Mouse (Mus musculus) testis, adult 2 months (tissue): ENCODE data around the gene Serp2. TPM values are rescaled to one million over a fixed set of nuclear protein-coding genes. Genes with fewer than 3 reads are reported as not detected.
A peak's percentile ranks its signal among the peaks of the same experiment; 100 is the strongest.

Experiments used
- H3K27ac ChIP-seq: fragments of 200-500 bp; 2 replicates; pipeline ENCODE4 v1.5.1; 2012; ENCODE audit warnings: low read depth, low read length; ENCODE audit not compliant: control insufficient read depth, insufficient read depth
- H3K27me3 ChIP-seq: fragments of 200-500 bp; 2 replicates; pipeline ENCODE4 v1.6.1; 2012; ENCODE audit warnings: mild to moderate bottlenecking, low read length, moderate library complexity; ENCODE audit not compliant: control insufficient read depth, insufficient read depth
- H3K36me3 ChIP-seq: fragments of 200-500 bp; 2 replicates; pipeline ENCODE4 v1.6.1; 2012; ENCODE audit warnings: mild to moderate bottlenecking, low read length; ENCODE audit not compliant: control insufficient read depth, insufficient read depth
- H3K4me1 ChIP-seq: fragments of 200-500 bp; 2 replicates; pipeline ENCODE4 v1.6.1; 2012; ENCODE audit warnings: low read length; ENCODE audit not compliant: control insufficient read depth, insufficient read depth
- H3K4me3 ChIP-seq: fragments of 200-500 bp; 2 replicates; pipeline ENCODE4 v1.5.1; 2012; ENCODE audit warnings: low read depth, mild to moderate bottlenecking, low read length, moderate library complexity, mixed read lengths; ENCODE audit not compliant: control insufficient read depth
- CTCF ChIP-seq: fragments of 200-500 bp; IDR thresholded peaks from 2 replicates; pipeline ENCODE4 v1.5.1; 2012; ENCODE audit warnings: low read depth, mild to moderate bottlenecking, inconsistent platforms, low read length, moderate library complexity; ENCODE audit not compliant: control insufficient read depth, insufficient read depth, insufficient replicate concordance
- POLR2A ChIP-seq: fragments of 200-500 bp; IDR thresholded peaks from 2 replicates; pipeline ENCODE4 v1.6.1; 2012; ENCODE audit warnings: low read depth, mild to moderate bottlenecking, inconsistent platforms, low read length, moderate library complexity; ENCODE audit not compliant: control insufficient read depth
- polyA plus RNA-seq: library from polyadenylated mRNA; depleted of rRNA; stranded (reverse); fragments of >200 nt; gene quantifications from 2 replicates; pipeline ENCODE4 v1.2.3, GENCODE M21; 2012; rRNA removed

Serp2 gene
- polyA plus RNA-seq, 1 experiment, result 73.8 TPM

- H3K36me3 ChIP-seq, result peaks cover 3% of the 10 kb centered on the region
- peaks cover 16% of the 10 kb centered on the region for H3K4me1 ChIP-seq
- H3K27ac ChIP-seq, result no peak overlapping the region
- H3K4me3 ChIP-seq, result no peak overlapping the region
- no peaks in the 10 kb centered on the region for H3K27me3 ChIP-seq
- TF ChIP-seq POLR2A (no peak), CTCF (no peak)
Observed at GRCm38 (mm10) chr14:76497187-76497586, 59.5 kb downstream of the Serp2 start.

- Histone ChIP-seq H3K27ac (no peak overlapping the region), H3K4me1 (peaks cover 9% of the 10 kb centered on the region), H3K27me3 (no peaks in the 10 kb centered on the region), H3K36me3 (peaks cover 3% of the 10 kb centered on the region), H3K4me3 (no peak overlapping the region)
- TF ChIP-seq CTCF (no peak), POLR2A (no peak)
Observed at GRCm38 (mm10) chr14:76495022-76495421, 61.7 kb downstream of the Serp2 start.

- no peaks in the 10 kb centered on the region for H3K27me3 ChIP-seq
- no peak overlapping the region for H3K4me3 ChIP-seq
- peaks cover 7% of the 10 kb centered on the region for H3K4me1 ChIP-seq
- TF ChIP-seq CTCF, result no peak
- TF ChIP-seq POLR2A, result no peak
- H3K27ac ChIP-seq, result no peak overlapping the region
- peaks cover 3% of the 10 kb centered on the region for H3K36me3 ChIP-seq
Observed at GRCm38 (mm10) chr14:76489128-76489527, 67.6 kb downstream of the Serp2 start.

- H3K27me3 ChIP-seq, result no peaks in the 10 kb centered on the region
- no peaks in the 10 kb centered on the region; the same call in none of the 2 replicates for H3K36me3 ChIP-seq
- H3K4me3 ChIP-seq, result no peak overlapping the region
- TF ChIP-seq POLR2A (no peak), CTCF (no peak)
- peaks cover 7% of the 10 kb centered on the region for H3K4me1 ChIP-seq
- peak overlapping the region; percentile 26; the same call in 1 of the 2 replicates for H3K27ac ChIP-seq
Observed at GRCm38 (mm10) chr14:76488101-76489044, 68.3 kb downstream of the Serp2 start.

- Histone ChIP-seq H3K4me3 (no peak overlapping the region), H3K36me3 (no peaks in the 10 kb centered on the region; the same call in none of the 2 replicates), H3K27me3 (no peaks in the 10 kb centered on the region), H3K4me1 (peaks cover 7% of the 10 kb centered on the region), H3K27ac (peak overlapping the region; percentile 52; the same call in 1 of the 2 replicates)
- TF ChIP-seq POLR2A (no peak), CTCF (no peak)
Observed at GRCm38 (mm10) chr14:76487609-76488008, 69.1 kb downstream of the Serp2 start.

GRCm38 (mm10) chr14:76483701-76484100, 73.0 kb downstream of the Serp2 start:
- Histone ChIP-seq H3K36me3 (no peaks in the 10 kb centered on the region; the same call in none of the 2 replicates), H3K4me3 (no peak overlapping the region), H3K27me3 (no peaks in the 10 kb centered on the region), H3K27ac (no peak overlapping the region), H3K4me1 (peaks cover 14% of the 10 kb centered on the region)
- TF ChIP-seq CTCF, result no peak
- TF ChIP-seq POLR2A, result no peak

Other genes with a start within 250 kb of the Serp2 start
- gene Tsc22d1, start 141.9 kb downstream of the Serp2 start, polyA plus RNA-seq, result 174 and 198 TPM in 2 replicates